1 mouse cellular context compared by ENCODE assay signal in the genomic region with DNA sequence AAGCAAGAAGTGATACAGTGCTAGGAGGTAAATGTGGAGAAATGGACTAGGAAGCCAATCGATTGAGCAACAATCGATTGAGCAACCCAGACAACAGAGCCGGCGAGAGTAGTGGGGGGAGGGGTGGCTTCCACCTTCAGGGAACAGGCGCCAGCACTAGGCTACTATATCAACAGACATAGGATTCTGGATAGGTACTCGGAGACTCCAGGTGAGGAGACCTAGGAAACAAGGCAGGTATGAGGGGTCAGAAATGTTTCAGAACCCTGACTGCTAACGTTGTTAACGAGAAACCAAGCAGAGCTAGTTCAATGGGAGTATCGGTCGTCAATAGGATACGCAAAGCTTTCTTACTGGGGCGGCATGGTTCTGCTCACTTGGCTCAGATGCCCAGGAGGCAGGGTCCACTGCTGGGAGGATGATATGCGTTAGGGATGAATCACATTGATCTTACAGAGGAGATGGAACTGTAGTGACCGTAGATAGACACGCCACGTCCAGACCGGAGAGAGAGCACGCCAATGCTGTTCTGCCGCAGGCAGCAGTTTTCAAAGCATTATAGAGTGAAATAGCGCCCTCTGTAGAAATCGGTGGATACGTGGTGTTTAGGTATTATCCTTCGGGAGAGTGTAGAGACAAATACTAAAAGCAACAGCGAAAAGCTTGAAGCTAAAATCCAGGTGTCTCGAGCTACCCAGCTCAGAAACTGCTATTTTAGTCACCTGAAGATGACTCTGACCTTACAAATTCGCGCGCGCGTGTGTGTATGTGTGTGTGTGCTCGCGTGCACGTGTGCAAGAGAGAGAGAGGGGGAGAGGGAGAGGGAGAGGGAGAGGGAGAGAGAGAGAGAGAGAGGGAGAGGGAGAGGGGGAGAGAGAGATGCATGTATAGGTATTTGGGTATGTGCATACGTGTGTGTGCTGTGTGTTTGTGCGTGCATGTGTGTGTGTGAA.
TF ChIP-seq lines count a peak whose summit lies in the region.

No protein-coding gene starts in this region.

TF ChIP-seq in CH12.LX, 34 proteins besides CTCF, POLR2A, EP300 and RAD21 (continued from another document):
- TF ChIP-seq NELFE (IDR thresholded peaks at IDR 0.05; ENCODE audit: low read depth, low read length) = peak; percentile 63; the same call in 1 of the 2 replicates
- peak; percentile 35; the same call in 1 of the 2 replicates for TF ChIP-seq ZC3H11A (IDR thresholded peaks at IDR 0.05; ENCODE audit: low read depth, low read length)
- TF ChIP-seq SIN3A (IDR thresholded peaks at IDR 0.05; ENCODE audit: low read length) = peak; percentile 95
- TF ChIP-seq RCOR1 (conservative IDR thresholded peaks at IDR 0.05; ENCODE audit: low read depth, low read length) = no peak
- TF ChIP-seq KAT2A (IDR thresholded peaks at IDR 0.05; ENCODE audit: insufficient replicate concordance, low read length) = no peak
- no peak for TF ChIP-seq GABPA (IDR thresholded peaks at IDR 0.05; ENCODE audit: insufficient replicate concordance, low read depth, low read length)
- TF ChIP-seq ETS1 (conservative IDR thresholded peaks at IDR 0.05; ENCODE audit: low read depth, low read length) = 0 out of 2 replicates have a peak, but pooled peaks have one; percentile 1
- peak; percentile 80 for TF ChIP-seq HCFC1 (IDR thresholded peaks at IDR 0.05; ENCODE audit: low read depth, low read length)
- TF ChIP-seq ZKSCAN1 (IDR thresholded peaks at IDR 0.05; ENCODE audit: borderline replicate concordance, low read depth, low read length) = no peak
- TF ChIP-seq ELF1 (IDR thresholded peaks at IDR 0.05; ENCODE audit: low read depth, low read length) = peak; percentile 67
- TF ChIP-seq MAFK (IDR thresholded peaks at IDR 0.05; ENCODE audit: insufficient replicate concordance, low read length) = peak; percentile 80
- TF ChIP-seq IRF4 (IDR thresholded peaks at IDR 0.05; ENCODE audit: low read depth, low read length) = peak; percentile 33
- peak; percentile 92 for TF ChIP-seq CHD2 (IDR thresholded peaks at IDR 0.05; ENCODE audit: low read length)
- TF ChIP-seq CHD1 (IDR thresholded peaks at IDR 0.05; ENCODE audit: low read depth, low read length) = no peak
- TF ChIP-seq MAZ (IDR thresholded peaks at IDR 0.05; ENCODE audit: low read depth, low read length) = no peak
- TF ChIP-seq UBTF (IDR thresholded peaks at IDR 0.05; ENCODE audit: low read depth, low read length) = no peak; the same call in 1 of the 2 replicates
- TF ChIP-seq TCF12 (IDR thresholded peaks at IDR 0.05; ENCODE audit: low read depth, low read length) = 0 out of 2 replicates have a peak, but pooled peaks have one; percentile 55
- TF ChIP-seq MYC (IDR thresholded peaks at IDR 0.05; ENCODE audit: low read depth, low read length) = peak; percentile 92
- TF ChIP-seq USF1 (IDR thresholded peaks at IDR 0.05; ENCODE audit: low read depth, low read length) = no peak
- no peak for TF ChIP-seq E2F4 (IDR thresholded peaks at IDR 0.05; ENCODE audit: insufficient replicate concordance, low read depth, low read length)
- peak; percentile 76 for TF ChIP-seq BHLHE40 (IDR thresholded peaks at IDR 0.05; ENCODE audit: low read depth, low read length)
- no peak for TF ChIP-seq MEF2A (IDR thresholded peaks at IDR 0.05; ENCODE audit: borderline replicate concordance, low read depth, low read length)
- 0 out of 2 replicates have a peak, but pooled peaks have one; percentile 74 for TF ChIP-seq TBP (conservative IDR thresholded peaks at IDR 0.05; ENCODE audit: low read depth, low read length)
- no peak for TF ChIP-seq JUN (IDR thresholded peaks at IDR 0.05; ENCODE audit: insufficient read depth, low read depth, low read length)
- no peak for TF ChIP-seq NRF1 (IDR thresholded peaks at IDR 0.05; ENCODE audit: low read depth, low read length)
- TF ChIP-seq MAX (IDR thresholded peaks at IDR 0.05; ENCODE audit: low read length) = peak; percentile 61; the same call in 1 of the 2 replicates
- TF ChIP-seq ZMIZ1 (IDR thresholded peaks at IDR 0.05; ENCODE audit: low read depth, low read length) = no peak
- TF ChIP-seq SMC3 (IDR thresholded peaks at IDR 0.05; ENCODE audit: low read depth, low read length) = peak; percentile 83
- no peak; the same call in 1 of the 2 replicates for TF ChIP-seq JUND (conservative IDR thresholded peaks at IDR 0.05; ENCODE audit: low read depth, low read length)
